Mouse (Mus musculus): ENCODE measurements around the gene Rffl. TPM values are rescaled to one million over a fixed set of nuclear protein-coding genes. Genes with fewer than 3 reads are reported as not detected.

Gene Rffl
- total RNA-seq, 2 experiments from 2014 or later = 3.8 to 4.2 TPM

DNA sequence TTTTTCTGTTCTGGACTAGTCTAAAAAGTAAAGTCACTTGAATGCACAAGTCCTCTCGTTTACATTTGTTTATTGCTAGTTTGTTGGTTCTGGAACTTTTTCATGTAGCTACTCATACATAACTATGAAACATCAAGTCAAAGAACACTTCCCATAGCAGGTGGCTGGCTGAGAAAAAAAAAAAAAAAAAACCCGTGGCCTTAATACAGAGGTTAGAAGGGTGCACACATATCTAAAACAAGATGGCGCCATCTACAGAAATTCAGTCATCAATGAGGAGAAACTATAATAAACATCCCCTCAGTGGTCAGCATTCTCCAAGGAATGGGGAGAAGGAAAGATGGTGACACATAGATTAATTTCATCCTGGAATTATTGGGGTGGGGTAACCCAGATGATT is 63.6 kb downstream of the Rffl start:
- DNase-seq (ENCODE audit: low spot score) = no peak
- intact Hi-C loops (cut with DNase I) = no loop called here

DNA sequence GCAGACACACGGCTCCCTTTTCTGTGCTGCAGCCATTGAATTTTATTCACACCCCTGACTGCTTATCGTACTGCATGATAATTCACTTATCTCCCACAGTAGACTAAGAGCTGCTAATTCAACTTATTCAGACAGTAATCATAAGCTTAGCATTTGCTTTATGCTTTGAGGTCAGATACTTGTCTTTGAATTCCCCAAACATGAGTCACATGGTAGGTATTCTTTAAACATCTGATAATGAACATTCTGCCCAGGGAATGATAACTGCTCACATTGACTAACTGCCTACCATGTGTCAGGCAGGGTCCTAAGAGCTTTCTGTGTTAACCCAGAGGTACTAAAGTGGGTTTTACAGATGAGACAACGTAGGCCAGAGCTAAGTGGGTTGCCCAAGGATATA is 64.4 kb downstream of the Rffl start:
- DNase-seq (ENCODE audit: low spot score) = no peak

DNA sequence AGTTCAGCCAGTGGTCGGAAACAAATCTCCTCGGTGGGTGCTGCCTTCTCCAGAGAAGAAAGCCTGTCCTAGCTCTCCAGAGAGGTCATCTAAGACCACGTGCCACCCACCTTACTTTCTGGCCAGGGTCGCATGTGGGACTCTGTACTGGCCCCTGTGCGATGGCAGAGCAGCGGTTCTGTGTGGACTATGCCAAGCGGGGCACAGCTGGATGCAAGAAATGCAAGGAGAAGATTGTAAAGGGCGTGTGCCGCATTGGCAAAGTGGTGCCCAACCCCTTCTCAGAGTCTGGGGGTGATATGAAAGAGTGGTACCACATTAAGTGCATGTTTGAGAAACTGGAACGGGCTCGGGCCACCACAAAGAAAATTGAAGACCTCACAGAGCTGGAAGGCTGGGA is 87.6 kb downstream of the Rffl start:
- DNase-seq (ENCODE audit: low spot score) = no peak
- intact Hi-C loops (cut with DNase I) = loop anchor here (10.0 kb wide), 1 partner anchor 511 kb away; the partner anchor contains the start of gene Ap2b1

More for the DNA sequence above, 64.4 kb downstream of the Rffl start:
- intact Hi-C loops (cut with DNase I) = no loop called here

DNA sequence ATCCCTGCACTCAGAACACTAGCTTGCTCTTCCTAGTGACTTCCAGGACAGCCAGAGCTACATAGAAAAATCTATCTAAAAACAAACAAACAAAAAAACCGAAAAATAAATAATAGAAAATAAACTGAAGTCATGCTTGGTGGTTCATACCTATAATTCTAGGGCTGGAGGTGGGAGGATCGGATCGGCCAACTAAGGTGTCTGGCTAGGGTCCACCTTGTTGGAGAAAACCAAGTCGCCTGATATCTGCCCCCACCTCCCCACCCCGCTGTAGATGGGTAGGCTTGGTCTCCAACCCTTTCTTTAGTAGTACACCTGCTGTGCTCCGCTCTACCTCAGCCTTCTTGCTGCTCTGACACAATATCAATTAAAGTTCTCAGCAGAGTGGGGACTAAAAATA is 88.8 kb downstream of the Rffl start:
- intact Hi-C loops (cut with DNase I) = loop anchor here (10.0 kb wide), 1 partner anchor 513 kb away; the partner anchor contains the start of gene Ap2b1
- no peak for DNase-seq (ENCODE audit: low spot score)

DNA sequence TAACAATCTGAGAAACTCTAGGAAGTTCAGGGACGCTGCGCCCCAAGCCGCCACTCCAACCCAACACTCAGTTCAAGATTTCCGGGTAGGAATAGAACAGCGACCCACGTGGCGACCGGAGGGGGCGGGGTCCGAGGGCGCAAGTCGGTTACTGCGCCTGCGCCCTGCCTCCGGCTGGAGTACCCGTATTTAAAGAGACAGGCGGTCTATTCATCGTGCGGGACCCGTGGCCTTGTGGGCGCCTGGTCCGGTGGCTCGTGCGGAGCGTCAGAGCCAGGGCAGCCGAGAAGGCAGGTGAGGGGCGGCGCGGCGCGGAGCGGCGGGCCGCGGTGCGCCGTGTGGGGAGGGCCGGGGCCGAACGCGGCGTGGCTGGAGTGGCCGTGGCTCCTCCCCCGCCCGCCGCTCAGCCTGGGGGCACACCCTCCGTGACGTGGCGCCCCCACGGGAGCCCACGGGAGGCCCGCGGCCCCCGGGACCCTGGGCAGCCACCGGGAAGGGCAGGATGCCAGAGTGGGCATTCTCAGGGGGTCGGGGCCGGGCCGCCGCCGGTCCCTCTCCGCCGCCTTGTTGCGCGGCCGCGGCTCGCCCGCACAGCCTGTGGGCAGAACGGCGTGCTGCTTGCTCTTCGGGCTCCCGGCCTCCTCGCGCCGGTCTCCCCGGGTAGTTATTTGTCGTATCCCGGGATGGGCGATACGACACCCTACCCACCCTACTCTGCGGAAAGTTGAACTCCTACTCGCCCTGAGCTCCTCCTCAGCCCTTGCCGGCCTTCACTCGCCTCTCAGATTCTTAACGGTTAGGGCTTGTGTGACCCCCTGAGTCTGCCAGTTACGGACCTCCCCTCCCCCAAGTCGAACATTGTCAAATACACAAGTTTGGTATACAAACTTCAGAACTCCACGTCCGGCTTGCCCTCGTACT is 89.8 kb downstream of the Rffl start, which contains the start of gene Lig3:
Gene Lig3 (plus strand): TSS at position 126 of the 921 bp plus-strand sequence.
- intact Hi-C loops (cut with DNase I) = loop anchor here (10.0 kb wide), 1 partner anchor 514 kb away; the partner anchor contains the start of gene Ap2b1
- peak; percentile 89 for DNase-seq (ENCODE audit: low spot score)

DNA sequence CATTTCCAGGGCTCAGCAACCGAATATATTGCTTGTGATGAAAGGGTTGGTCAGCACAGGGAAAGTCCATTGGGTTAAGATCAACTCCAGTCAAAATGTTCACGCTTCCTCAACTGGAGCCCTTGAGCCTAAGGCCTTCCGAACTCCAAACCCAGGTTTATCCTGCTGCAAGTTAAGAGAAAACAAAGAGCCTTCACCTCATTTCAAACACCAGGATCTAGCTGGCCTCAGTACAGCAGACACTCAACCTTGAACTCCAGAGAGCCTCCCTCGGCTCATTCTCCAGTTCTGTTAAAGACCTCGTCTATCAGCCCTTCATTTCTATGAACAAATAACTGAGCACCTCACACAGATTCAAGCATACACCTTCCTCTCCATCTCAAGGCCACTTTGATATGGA is 90.9 kb downstream of the Rffl start:
- DNase-seq (ENCODE audit: low spot score) = no peak
- intact Hi-C loops (cut with DNase I) = loop anchor here (10.0 kb wide), 1 partner anchor 515 kb away; the partner anchor contains the start of gene Ap2b1

DNA sequence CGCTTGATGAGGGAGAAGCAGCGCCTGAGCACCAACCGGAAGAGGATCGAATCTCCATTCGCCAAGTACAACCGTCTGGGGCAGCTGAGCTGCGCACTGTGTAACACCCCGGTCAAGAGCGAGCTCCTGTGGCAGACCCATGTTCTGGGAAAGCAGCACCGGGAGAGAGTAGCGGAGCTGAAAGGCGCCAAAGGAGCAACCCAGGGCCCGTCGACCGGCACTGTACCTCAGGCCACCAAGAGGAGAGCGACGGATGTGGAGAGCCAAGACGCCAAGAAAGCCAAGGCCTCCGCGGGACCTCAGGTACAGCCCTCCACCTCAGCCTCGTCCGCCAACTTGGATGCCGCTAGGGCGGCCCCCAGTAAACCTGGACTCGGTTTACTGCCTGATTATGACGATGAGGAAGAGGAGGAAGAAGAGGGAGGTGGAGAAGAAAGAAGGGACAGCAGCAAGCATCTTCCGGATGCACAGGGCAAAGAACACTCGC is 106.5 kb downstream of the Rffl start:
- intact Hi-C loops (cut with DNase I) = loop anchor here (2.0 kb wide), 1 partner anchor 14 kb away; no protein-coding TSS in a partner anchor
- DNase-seq (ENCODE audit: low spot score) = no peak

DNA sequence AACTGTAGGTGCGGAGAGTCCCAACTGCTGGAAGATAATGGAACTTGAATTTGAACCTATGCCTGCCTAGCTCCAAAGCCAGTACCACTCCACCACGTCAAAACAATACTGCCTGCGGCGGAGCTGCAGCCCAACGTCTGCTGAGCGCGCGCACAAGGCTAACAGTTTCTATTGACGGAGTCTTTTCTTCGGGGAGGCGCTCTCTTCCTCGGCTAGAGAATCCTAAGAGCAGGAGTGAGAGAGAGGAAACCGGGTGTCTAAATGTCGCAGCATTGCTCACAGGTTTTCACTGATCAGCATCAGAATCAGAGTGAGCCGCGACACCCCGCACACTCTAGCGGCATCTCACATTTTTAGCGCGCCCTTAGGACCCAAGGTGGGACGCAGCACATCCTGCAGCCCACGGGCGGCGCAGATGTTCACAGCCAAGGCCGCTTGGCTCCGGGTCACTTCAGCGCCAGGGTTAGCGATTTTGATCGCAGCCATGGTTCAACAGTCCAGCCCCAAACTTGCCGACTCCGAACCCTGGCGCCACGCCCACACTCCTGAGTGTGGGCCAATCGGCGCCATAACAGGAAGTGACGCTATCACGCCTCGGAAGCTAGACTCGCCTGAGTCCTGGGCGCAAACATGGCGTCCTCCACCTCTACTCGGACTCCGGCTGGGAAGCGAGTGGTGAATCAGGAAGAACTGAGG is 107.1 kb downstream of the Rffl start, which contains the start of the genes Cct6b and Zfp830:
Gene Cct6b (minus strand): TSS at position 580 of the 696 bp plus-strand sequence.
Gene Zfp830 (plus strand): TSS at position 604 of the 696 bp plus-strand sequence.
- DNase-seq (ENCODE audit: low spot score) = peak; percentile 82
- intact Hi-C loops (cut with DNase I) = loop anchor here (2.0 kb wide), 1 partner anchor 15 kb away; no protein-coding TSS in a partner anchor

DNA sequence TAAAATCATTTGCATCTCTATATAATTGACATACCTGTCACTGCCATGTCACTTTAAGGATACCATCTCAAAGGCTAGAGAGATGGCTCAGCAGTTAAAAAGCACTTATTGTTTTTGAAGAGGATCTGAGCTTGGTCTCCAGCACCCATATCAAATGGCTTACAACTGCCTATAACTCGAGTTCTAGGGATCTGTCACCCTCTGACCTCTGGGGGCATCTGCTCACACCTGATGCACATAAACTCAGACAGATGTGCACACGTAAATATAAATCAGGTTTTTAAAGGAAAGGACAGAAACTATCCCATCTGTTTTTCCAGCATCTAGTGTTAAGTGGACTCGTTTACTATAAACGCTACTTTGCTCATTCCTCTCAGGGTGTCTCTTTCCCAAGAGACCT is 107.7 kb downstream of the Rffl start:
- intact Hi-C loops (cut with DNase I) = no loop called here
- DNase-seq (ENCODE audit: low spot score) = no peak

DNA sequence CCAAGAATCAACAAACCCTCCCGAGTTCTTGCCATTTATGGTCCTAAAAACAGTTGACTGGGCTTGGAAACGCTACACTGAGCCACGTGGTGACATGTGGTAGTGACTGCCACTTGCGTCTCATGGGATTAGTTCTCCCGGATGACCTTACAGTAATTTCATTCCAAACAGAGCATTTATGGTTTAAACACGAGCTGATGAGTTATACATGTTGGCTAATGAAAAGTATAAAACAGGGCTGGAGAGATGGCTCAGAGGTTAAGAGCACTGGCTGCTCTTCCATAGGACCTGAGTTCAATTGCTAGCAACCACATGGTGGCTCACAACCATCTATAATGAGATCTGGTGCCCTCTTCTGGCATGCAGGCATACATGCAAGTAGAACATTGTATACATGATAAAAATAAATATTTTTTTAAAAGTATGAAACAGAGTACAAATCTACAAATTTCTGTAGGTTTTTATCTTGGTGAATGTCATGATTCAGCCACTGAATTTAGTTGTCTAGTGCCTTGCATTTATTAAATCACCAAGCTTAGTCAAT is 108.7 kb downstream of the Rffl start:
- intact Hi-C loops (cut with DNase I) = no loop called here

DNA sequence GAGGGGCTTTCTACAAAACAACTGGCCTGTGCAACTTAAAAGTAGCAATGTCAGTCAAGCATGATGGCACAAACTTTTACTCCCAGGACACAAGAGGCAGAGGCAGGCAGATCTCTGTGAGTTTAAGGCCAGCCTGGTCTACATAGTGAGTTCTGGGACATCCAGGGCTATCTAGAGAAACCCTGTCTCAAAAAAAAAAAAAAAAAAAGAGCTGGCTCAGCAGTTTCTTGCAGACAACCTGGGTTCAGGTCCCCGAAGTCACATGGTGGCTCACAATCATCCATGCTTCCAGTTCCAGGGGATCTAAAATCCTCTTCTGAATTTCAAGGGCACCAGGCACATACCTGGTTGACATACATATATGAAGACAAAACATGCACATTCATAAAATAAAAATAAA is 115.1 kb downstream of the Rffl start:
- DNase-seq (ENCODE audit: low spot score) = no peak
- intact Hi-C loops (cut with DNase I) = no loop called here

More for the DNA sequence above, 108.7 kb downstream of the Rffl start:
- no peak for DNase-seq (ENCODE audit: low spot score)

Other genes with a start within 250 kb of the Rffl start
- gene Cct6b, start 106.9 kb downstream of the Rffl start, total RNA-seq (2021) = under 1 TPM; 0.20 to 0.26 TPM
- 10 to 100 TPM; 13.9 to 15.4 TPM for gene Zfp830, start 106.9 kb downstream of the Rffl start, total RNA-seq (2021)
- gene Lig3, start 90.1 kb downstream of the Rffl start, total RNA-seq (2021) = 10 to 100 TPM; 17.9 to 21.5 TPM
- gene Rad51d, start 19.4 kb upstream of the Rffl start, total RNA-seq (2021) = 1 to 10 TPM; 8.0 to 9.3 TPM
- not detected for gene Fndc8, start 20.9 kb upstream of the Rffl start, total RNA-seq (2021)
- gene Nle1, start 37.2 kb upstream of the Rffl start, total RNA-seq (2021) = 10 to 100 TPM; 12.1 to 14.5 TPM
- gene Unc45b, start 39.3 kb upstream of the Rffl start, total RNA-seq (2021) = 100 to 1,000 TPM; 172 to 215 TPM
- gene Slfn5, start 80.1 kb upstream of the Rffl start, total RNA-seq (2021) = 10 to 100 TPM; 60.8 to 70.3 TPM
- 1 to 10 TPM; 1.1 to 1.5 TPM for gene Slfn9, start 120.6 kb upstream of the Rffl start, total RNA-seq (2021)
- under 1 TPM; 0.55 to 0.89 TPM for gene Slfn8, start 149.6 kb upstream of the Rffl start, total RNA-seq (2021)
- gene Slfn2, start 193.9 kb upstream of the Rffl start, total RNA-seq (2021) = 1 to 10 TPM; 3.2 to 3.8 TPM
- gene Slfn1, start 245.6 kb upstream of the Rffl start, total RNA-seq (2021) = under 1 TPM; 0.13 to 0.28 TPM